Mouse (Mus musculus): ENCODE measurements around the gene BC049352.

BC049352 gene

DNA sequence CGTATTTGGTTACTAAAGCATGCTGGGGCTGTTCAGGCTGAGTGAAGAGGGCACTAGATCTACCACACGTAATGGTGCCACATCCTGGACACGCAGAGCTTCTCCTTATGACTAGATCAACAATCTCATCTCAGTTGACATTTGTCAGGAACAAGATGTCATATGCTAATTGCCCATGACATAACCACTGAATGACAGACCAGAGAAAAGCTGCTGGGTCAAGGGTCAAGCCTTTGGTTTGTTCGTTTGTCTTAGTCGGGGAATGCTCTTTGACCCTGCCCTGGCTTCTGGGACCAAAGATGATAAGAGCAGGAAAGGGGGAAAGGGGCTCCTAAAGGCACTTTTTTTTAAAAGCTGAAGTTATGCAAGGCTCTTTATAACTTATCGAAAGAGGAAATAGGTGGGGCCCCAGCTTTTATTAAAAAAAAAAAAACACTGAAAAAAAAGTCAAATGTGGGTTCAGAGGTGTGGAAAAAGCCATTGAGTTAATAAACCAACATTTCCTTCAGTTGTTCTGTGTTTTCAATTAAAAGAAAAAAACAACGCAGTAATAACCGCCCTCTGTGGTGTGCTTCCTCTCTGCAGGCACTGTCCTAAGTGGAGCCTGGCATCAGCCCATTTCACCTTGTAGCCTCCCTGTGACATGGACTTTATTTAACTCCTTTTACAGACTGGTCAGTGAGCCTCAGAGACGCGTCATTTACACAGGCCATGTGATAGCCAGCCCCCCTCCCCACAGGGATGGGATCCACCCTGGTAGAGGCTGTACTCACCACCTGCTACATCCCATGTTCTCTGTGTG, 112.6 kb downstream of the BC049352 start:
- in situ Hi-C loops (cut with MboI) = loop anchor here (5.0 to 10.0 kb wide), 2 partner anchors 50 to 98 kb away; no protein-coding TSS in a partner anchor

DNA sequence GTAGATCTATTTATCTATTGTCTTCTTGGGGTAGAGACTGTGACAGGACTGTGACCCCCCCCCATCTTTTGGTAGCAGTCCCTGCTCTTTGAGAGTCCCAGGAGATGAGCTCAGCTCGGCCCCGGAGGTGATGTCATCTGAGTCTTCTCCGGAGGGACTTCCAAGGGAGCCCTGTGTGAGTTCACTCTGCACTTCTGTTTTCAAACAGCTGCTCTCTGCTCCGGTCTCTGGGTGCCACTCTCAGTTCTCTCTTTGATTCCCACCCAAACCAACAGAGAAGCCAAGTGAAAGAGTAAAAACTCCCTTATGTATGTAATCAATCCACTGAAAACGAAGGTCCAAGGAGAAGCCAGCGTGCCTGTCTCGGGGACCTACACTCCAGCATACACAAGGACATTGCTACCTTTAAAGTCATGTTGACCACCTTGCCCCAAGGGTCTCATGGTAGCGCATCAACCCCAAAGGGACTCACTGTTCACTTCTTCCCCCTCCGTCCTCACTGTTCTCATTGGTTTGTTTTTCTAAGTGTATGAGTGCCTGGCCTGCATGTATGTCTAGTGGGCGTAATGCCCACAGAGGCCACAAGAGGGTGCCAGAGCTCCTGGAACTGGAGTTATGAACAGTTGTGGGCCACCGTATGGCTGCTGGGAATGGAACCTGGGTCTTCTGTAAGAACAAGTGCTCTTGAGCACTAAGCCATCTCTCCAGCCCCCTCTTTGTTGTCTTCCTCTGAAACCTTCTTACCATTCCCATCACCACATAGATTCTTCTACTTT, 117.6 kb downstream of the BC049352 start:
- in situ Hi-C loops (cut with MboI) = loop anchor here (5.0 to 10.0 kb wide), 3 partner anchors 55 to 93 kb away; no protein-coding TSS in a partner anchor

Measured in mature B cell (primary cell).